10 mouse cellular contexts compared by ENCODE assay signal in genomic region chr6:52185222-52185621, GRCm38 (mm10). TPM values are rescaled to one million over a fixed set of nuclear protein-coding genes. Genes with fewer than 3 reads are reported as not detected.
A peak's percentile ranks its signal among the peaks of the same experiment; 100 is the strongest.
DNase-seq lines count a peak whose midpoint lies in the region; ATAC-seq and TF ChIP-seq lines count a peak whose summit lies in the region.
"Had no signal": no experiment of that assay in that cellular context is flagged by ENCODE, and none has a peak within 500 bp of the region (broad histone marks: within the 10 kb centered on the region; RNA-seq: fewer than 3 reads in every experiment).

No protein-coding gene starts in this region.

- peaks cover 29% of the 10 kb centered on the region for H3K4me1 ChIP-seq in brown adipose tissue, adult 24 weeks (ENCODE audit: control insufficient read depth, insufficient read depth, insufficient read length, low read length)
- H3K4me1 ChIP-seq in kidney, postnatal 0 days (replicated peaks; ENCODE audit: insufficient read depth, low read length): peaks cover 85% of the 10 kb centered on the region
- H3K4me1 ChIP-seq in neural tube, embryonic 11.5 days (ENCODE audit: control insufficient read depth, insufficient read depth, low read length): peaks cover 95% of the 10 kb centered on the region
- H3K4me1 ChIP-seq in embryonic facial prominence, embryonic 10.5 days: no peaks in the 10 kb centered on the region

- H3K9ac ChIP-seq in kidney, postnatal 0 days (ENCODE audit: low read depth, low read length): no peak overlapping the region
- H3K9ac ChIP-seq in neural tube, embryonic 11.5 days (ENCODE audit: low read length): peak overlapping the region; percentile 30

- H3K4me2 ChIP-seq in kidney, postnatal 0 days (ENCODE audit: low read length): peak overlapping the region; percentile 33
- peak overlapping the region; percentile 78 for H3K4me2 ChIP-seq in neural tube, embryonic 11.5 days (ENCODE audit: low read depth)

- H3K4me3 ChIP-seq in gastrocnemius, adult 2 months: peak overlapping the region; percentile 46
- peak overlapping the region; percentile 51 for H3K4me3 ChIP-seq in brown adipose tissue, adult 24 weeks (ENCODE audit: insufficient read depth, low read depth, low read length)
- H3K4me3 ChIP-seq in kidney, postnatal 0 days (replicated peaks; ENCODE audit: low read depth, low read length): no peak overlapping the region
- peak overlapping the region; percentile 17 for H3K4me3 ChIP-seq in neural tube, embryonic 11.5 days (ENCODE audit: low read depth, low read length)
- no peak overlapping the region for H3K4me3 ChIP-seq in embryonic facial prominence, embryonic 10.5 days

- H3K27ac ChIP-seq in gastrocnemius, adult 2 months: no peak overlapping the region
- H3K27ac ChIP-seq in brown adipose tissue, adult 24 weeks (replicated peaks; ENCODE audit: low read depth, low read length): peak overlapping the region; percentile 16
- H3K27ac ChIP-seq in kidney, postnatal 0 days: no peak overlapping the region; the same call in 1 of the 2 replicates
- peak overlapping the region; percentile 92 for H3K27ac ChIP-seq in neural tube, embryonic 11.5 days (ENCODE audit: low read depth, low read length)
- no peak overlapping the region for H3K27ac ChIP-seq in embryonic facial prominence, embryonic 10.5 days (replicated peaks)

- 0 out of 2 replicates have a peak, but pooled peaks cover 6% of the 10 kb centered on the region for H3K36me3 ChIP-seq in kidney, postnatal 0 days (ENCODE audit: insufficient read depth, low read length)
- peaks cover 2% of the 10 kb centered on the region; the same call in 1 of the 2 replicates for H3K36me3 ChIP-seq in neural tube, embryonic 11.5 days (ENCODE audit: control insufficient read depth, insufficient read depth, low read length)
- H3K36me3 ChIP-seq in embryonic facial prominence, embryonic 10.5 days (replicated peaks): no peaks in the 10 kb centered on the region

- ATAC-seq in kidney, postnatal 0 days (replicated peaks; ENCODE audit: low FRiP score, low read depth): no peak
- ATAC-seq in neural tube, embryonic 11.5 days (ENCODE audit: insufficient read depth, low FRiP score, low TSS enrichment): no peak

- 7% methylated on average over 19 of the region's 19 CpGs for WGBS in kidney, postnatal 0 days
- under 1% methylated on average over 19 of the region's 19 CpGs for WGBS in neural tube, embryonic 11.5 days
- WGBS in embryonic facial prominence, embryonic 10.5 days: 2% methylated on average over 19 of the region's 19 CpGs

- intact Hi-C loops in gastrocnemius, adult 2 months (cut with DNase I): no loop called here

- H3K27me3 ChIP-seq in kidney, postnatal 0 days (ENCODE audit: insufficient read depth, low read length): no peaks in the 10 kb centered on the region
- no peaks in the 10 kb centered on the region for H3K27me3 ChIP-seq in neural tube, embryonic 11.5 days (ENCODE audit: control insufficient read depth, insufficient read depth, low read length)
- H3K27me3 ChIP-seq in embryonic facial prominence, embryonic 10.5 days (replicated peaks; ENCODE audit: low read depth, poor library complexity, severe bottlenecking): peaks cover 100% of the 10 kb centered on the region

- no peaks in the 10 kb centered on the region for H3K9me3 ChIP-seq in kidney, postnatal 0 days (replicated peaks; ENCODE audit: low read length)
- no peaks in the 10 kb centered on the region for H3K9me3 ChIP-seq in neural tube, embryonic 11.5 days (ENCODE audit: control insufficient read depth, low read length)
- H3K9me3 ChIP-seq in embryonic facial prominence, embryonic 10.5 days: no peaks in the 10 kb centered on the region

- TF ChIP-seq CTCF in gastrocnemius, adult 2 months (IDR thresholded peaks at IDR 0.05): no peak
- TF ChIP-seq CTCF in kidney, postnatal 0 days (IDR thresholded peaks at IDR 0.05; ENCODE audit: low read depth): no peak

- no peak for DNase-seq in gastrocnemius, adult 2 months
- no peak for DNase-seq in gastrocnemius, adult 8-10 months (ENCODE audit: low spot score in 2 of 2)
- peak; percentile 63 for DNase-seq in kidney, postnatal 0 days (ENCODE audit: low spot score)
- peak; percentile 80 for DNase-seq in neural tube, embryonic 11.5 days (ENCODE audit: low spot score)
- no peak for DNase-seq in right cerebral cortex, postnatal 25 days
- DNase-seq in embryonic facial prominence, embryonic 10.5 days (ENCODE audit: low spot score): no peak
- DNase-seq in retina, embryonic 14.5 days (ENCODE audit: low spot score): no peak

RNA-seq across cellular contexts. Expression of gene Hoxa4, which starts 6.3 kb away (rescaled TPM):
- total RNA-seq in gastrocnemius, adult 2 months (2021): 1 to 10 TPM; 2.7 to 3.3 TPM
- total RNA-seq in gastrocnemius, adult 8-10 months (2022): 1 to 10 TPM; 1.8 to 2.8 (median 2.1) TPM
- polyA plus RNA-seq in brown adipose tissue, adult 24 weeks (2012; ENCODE audit: insufficient read depth, insufficient read length, missing spikeins): 14.0 and 26.4 TPM in 2 replicates
- polyA plus RNA-seq in kidney, postnatal 0 days (2015; fragmentation: Nextera tagmentation; extraction: Ambion mirVana): 1.6 and 2.2 TPM in 2 replicates
- polyA plus RNA-seq in neural tube, embryonic 11.5 days (2014; fragmentation: Nextera tagmentation; extraction: Ambion mirVana): 10.2 and 11.7 TPM in 2 replicates
- polyA plus RNA-seq in embryonic facial prominence, embryonic 10.5 days (2016; fragmentation: Nextera tagmentation; extraction: Ambion mirVana): 0.09 TPM in 1 of 2 replicates, not detected in the other

RNA-seq across cellular contexts. Expression of gene 5730596B20Rik, which starts 7.9 kb away (rescaled TPM):
- under 1 TPM in 1 of 2 experiments, not detected in 1; 0.10 TPM for total RNA-seq in gastrocnemius, adult 2 months (2021)
- under 1 TPM in 1 of 4 experiments, not detected in 3; 0.13 TPM for total RNA-seq in gastrocnemius, adult 8-10 months (2022)
- not detected in 2 replicates for polyA plus RNA-seq in brown adipose tissue, adult 24 weeks (2012; ENCODE audit: insufficient read depth, insufficient read length, missing spikeins)
- 1.3 TPM in 2 replicates for polyA plus RNA-seq in kidney, postnatal 0 days (2015; fragmentation: Nextera tagmentation; extraction: Ambion mirVana)
- polyA plus RNA-seq in neural tube, embryonic 11.5 days (2014; fragmentation: Nextera tagmentation; extraction: Ambion mirVana): 4.1 and 4.5 TPM in 2 replicates
- polyA plus RNA-seq in embryonic facial prominence, embryonic 10.5 days (2016; fragmentation: Nextera tagmentation; extraction: Ambion mirVana): 0.12 and 0.64 TPM in 2 replicates
- total RNA-seq: common myeloid progenitor, adult 5-6 weeks; megakaryocyte-erythroid progenitor cell, adult 5-6 weeks had no signal

RNA-seq across cellular contexts. Expression of gene Hoxa5, which starts 19.2 kb away (rescaled TPM):
- total RNA-seq in gastrocnemius, adult 2 months (2021): 1 to 10 TPM; 2.2 to 2.9 TPM
- 1 to 10 TPM; 1.2 to 1.9 (median 1.5) TPM for total RNA-seq in gastrocnemius, adult 8-10 months (2022)
- polyA plus RNA-seq in brown adipose tissue, adult 24 weeks (2012; ENCODE audit: insufficient read depth, insufficient read length, missing spikeins): 35.9 and 39.4 TPM in 2 replicates
- 9.7 and 10.4 TPM in 2 replicates for polyA plus RNA-seq in kidney, postnatal 0 days (2015; fragmentation: Nextera tagmentation; extraction: Ambion mirVana)
- 53.4 and 56.5 TPM in 2 replicates for polyA plus RNA-seq in neural tube, embryonic 11.5 days (2014; fragmentation: Nextera tagmentation; extraction: Ambion mirVana)
- 0.23 TPM in 1 of 2 replicates, not detected in the other for polyA plus RNA-seq in embryonic facial prominence, embryonic 10.5 days (2016; fragmentation: Nextera tagmentation; extraction: Ambion mirVana)

RNA-seq across cellular contexts. Expression of gene Hoxa2, which starts 20.6 kb away (rescaled TPM):
- under 1 TPM; 0.47 to 0.56 TPM for total RNA-seq in gastrocnemius, adult 2 months (2021)
- total RNA-seq in gastrocnemius, adult 8-10 months (2022): under 1 TPM; 0.19 to 0.65 (median 0.58) TPM
- polyA plus RNA-seq in brown adipose tissue, adult 24 weeks (2012; ENCODE audit: insufficient read depth, insufficient read length, missing spikeins): 2.9 TPM in 1 of 2 replicates, not detected in the other
- 2.3 and 2.4 TPM in 2 replicates for polyA plus RNA-seq in kidney, postnatal 0 days (2015; fragmentation: Nextera tagmentation; extraction: Ambion mirVana)
- 36.0 and 37.5 TPM in 2 replicates for polyA plus RNA-seq in neural tube, embryonic 11.5 days (2014; fragmentation: Nextera tagmentation; extraction: Ambion mirVana)
- polyA plus RNA-seq in embryonic facial prominence, embryonic 10.5 days (2016; fragmentation: Nextera tagmentation; extraction: Ambion mirVana): 8.7 and 16.7 TPM in 2 replicates
- total RNA-seq: common myeloid progenitor, adult 5-6 weeks had no signal

RNA-seq across cellular contexts. Expression of gene Hoxa6, which starts 23.3 kb away (rescaled TPM):
- total RNA-seq in gastrocnemius, adult 2 months (2021): 1 to 10 TPM; 2.6 to 2.7 TPM
- 1 to 10 TPM in 2 of 4 experiments, under 1 TPM in 2; 0.45 to 2.3 (median 1.2) TPM for total RNA-seq in gastrocnemius, adult 8-10 months (2022)
- not detected in 2 replicates for polyA plus RNA-seq in brown adipose tissue, adult 24 weeks (2012; ENCODE audit: insufficient read depth, insufficient read length, missing spikeins)
- 2.8 and 3.0 TPM in 2 replicates for polyA plus RNA-seq in kidney, postnatal 0 days (2015; fragmentation: Nextera tagmentation; extraction: Ambion mirVana)
- 16.0 and 18.8 TPM in 2 replicates for polyA plus RNA-seq in neural tube, embryonic 11.5 days (2014; fragmentation: Nextera tagmentation; extraction: Ambion mirVana)
- not detected in 2 replicates for polyA plus RNA-seq in embryonic facial prominence, embryonic 10.5 days (2016; fragmentation: Nextera tagmentation; extraction: Ambion mirVana)
- total RNA-seq: common myeloid progenitor, adult 5-6 weeks; megakaryocyte-erythroid progenitor cell, adult 5-6 weeks had no signal

Comparison
In these comparisons a context has a peak if more than half of its experiments do, and no peak if none do; other contexts are left out.
1. DNase-seq: peak in kidney, postnatal 0 days (single experiment) and neural tube, embryonic 11.5 days (single experiment); none in gastrocnemius, adult 2 months (single experiment), gastrocnemius, adult 8-10 months (0 of 2), right cerebral cortex, postnatal 25 days (single experiment), embryonic facial prominence, embryonic 10.5 days (single experiment) and retina, embryonic 14.5 days (single experiment).
2. H3K27ac ChIP-seq: peak in brown adipose tissue, adult 24 weeks (single experiment) and neural tube, embryonic 11.5 days (single experiment); none in gastrocnemius, adult 2 months (single experiment), kidney, postnatal 0 days (single experiment) and embryonic facial prominence, embryonic 10.5 days (single experiment).
3. H3K4me3 ChIP-seq: peak in gastrocnemius, adult 2 months (single experiment), brown adipose tissue, adult 24 weeks (single experiment) and neural tube, embryonic 11.5 days (single experiment); none in kidney, postnatal 0 days (single experiment) and embryonic facial prominence, embryonic 10.5 days (single experiment).